Mouse (Mus musculus) kidney, postnatal 36 days (tissue): ENCODE results near the gene Bivm.

Source experiments
- DNase-seq, 2 experiments: peaks; one replicate each; pipeline ENCODE4 v3.0.0; 2021 to 2022; ENCODE audit warnings: mixed read lengths in 2 of 2

Gene Bivm

GRCm38 (mm10) chr1:44118239-44119054 is at the start of gene Bivm, which contains the start of gene Kdelc1:
Gene Bivm, plus strand, starts transcription at chr1:44118957.
Gene Kdelc1, minus strand, starts transcription at chr1:44118808.
- peak; percentile 90 to 97 for DNase-seq

- peak in 1 of 2 experiments; percentile 5 for DNase-seq
These were observed 17.1 kb upstream of the Bivm start for GRCm38 (mm10) chr1:44101448-44102225.

- peak; percentile 95 to 97 for DNase-seq
These were observed 16.5 kb upstream of the Bivm start, which contains the start of gene Tex30 for GRCm38 (mm10) chr1:44102259-44102717. Gene Tex30, minus strand, starts transcription at chr1:44102441.

- DNase-seq: no peak
These were observed 15.8 kb upstream of the Bivm start for GRCm38 (mm10) chr1:44102939-44103338.

GRCm38 (mm10) chr1:44117571-44117970 is 1.2 kb upstream of the Bivm start:
- no peak for DNase-seq

- peak; percentile 85 to 88 for DNase-seq
These were observed 680 bp downstream of the Bivm start for GRCm38 (mm10) chr1:44119201-44120073.

- no peak for DNase-seq
These were observed 1.3 kb downstream of the Bivm start for GRCm38 (mm10) chr1:44120074-44120406.

GRCm38 (mm10) chr1:44122256-44122655 is 3.5 kb downstream of the Bivm start:
- DNase-seq: no peak

- no peak for DNase-seq
These were observed 6.8 kb downstream of the Bivm start for GRCm38 (mm10) chr1:44125590-44125989.

- DNase-seq: no peak
These were observed 11.3 kb downstream of the Bivm start for GRCm38 (mm10) chr1:44129929-44130581.

GRCm38 (mm10) chr1:44140232-44140631 is 21.5 kb downstream of the Bivm start:
- no peak for DNase-seq

- no peak for DNase-seq
These were observed 24.0 kb downstream of the Bivm start for GRCm38 (mm10) chr1:44142747-44143146.

- DNase-seq: peak; percentile 90 to 94
These were observed 29.0 kb downstream of the Bivm start, which contains the start of gene Ercc5 for GRCm38 (mm10) chr1:44147563-44148381. Gene Ercc5, plus strand, starts transcription at chr1:44147744.

- DNase-seq: no peak
These were observed 29.9 kb downstream of the Bivm start for GRCm38 (mm10) chr1:44148706-44149105.

- peak; percentile 23 to 49 for DNase-seq
These were observed 36.5 kb downstream of the Bivm start for GRCm38 (mm10) chr1:44155287-44155686.

GRCm38 (mm10) chr1:44158317-44158716 is 39.6 kb downstream of the Bivm start:
- no peak for DNase-seq

GRCm38 (mm10) chr1:44161818-44162217 is 43.1 kb downstream of the Bivm start:
- DNase-seq: no peak

GRCm38 (mm10) chr1:44162389-44162788 is 43.6 kb downstream of the Bivm start:
- no peak for DNase-seq

GRCm38 (mm10) chr1:44167859-44168383 is 49.2 kb downstream of the Bivm start:
- peak in 1 of 2 experiments; percentile 16 for DNase-seq

GRCm38 (mm10) chr1:44172656-44173055 is 53.9 kb downstream of the Bivm start:
- DNase-seq: no peak

- DNase-seq: peak in 1 of 2 experiments; percentile 20
These were observed 55.1 kb downstream of the Bivm start for GRCm38 (mm10) chr1:44173903-44174302.
